Mouse (Mus musculus) E14TG2a.4 (cell line): ENCODE measurements around the gene Cabcoco1.

Experiments used
- H3K27me3 ChIP-seq: 2 replicates; pipeline ENCODE4 v1.6.1; 2014; ENCODE audit warnings: low read length, control low read depth; ENCODE audit not compliant: insufficient read depth
- H3K36me3 ChIP-seq: 2 replicates; pipeline ENCODE4 v1.6.1; 2014; ENCODE audit warnings: low read length, control low read depth; ENCODE audit not compliant: insufficient read depth
- H3K4me1 ChIP-seq: replicated peaks from 2 replicates; pipeline ENCODE4 v1.6.1; 2014; ENCODE audit warnings: low read depth, low read length, control low read depth
- H3K4me3 ChIP-seq: replicated peaks from 2 replicates; pipeline ENCODE4 v1.5.1; 2014; ENCODE audit warnings: mild to moderate bottlenecking, low read length
- H3K9me3 ChIP-seq: 2 replicates; pipeline ENCODE4 v1.6.1; 2014; ENCODE audit warnings: low read length, control low read depth
- CTCF ChIP-seq: conservative IDR thresholded peaks from 2 replicates; pipeline ENCODE4 v1.5.1; 2014; ENCODE audit warnings: low read length
- NANOG ChIP-seq: IDR thresholded peaks from 2 replicates; pipeline ENCODE4 v1.6.1; 2014; ENCODE audit warnings: borderline replicate concordance, low read length, mixed read lengths
- POU5F1 ChIP-seq: IDR thresholded peaks from 2 replicates; pipeline ENCODE4 v1.6.1; 2014; ENCODE audit warnings: low read length, borderline replicate concordance

Gene Cabcoco1

DNA sequence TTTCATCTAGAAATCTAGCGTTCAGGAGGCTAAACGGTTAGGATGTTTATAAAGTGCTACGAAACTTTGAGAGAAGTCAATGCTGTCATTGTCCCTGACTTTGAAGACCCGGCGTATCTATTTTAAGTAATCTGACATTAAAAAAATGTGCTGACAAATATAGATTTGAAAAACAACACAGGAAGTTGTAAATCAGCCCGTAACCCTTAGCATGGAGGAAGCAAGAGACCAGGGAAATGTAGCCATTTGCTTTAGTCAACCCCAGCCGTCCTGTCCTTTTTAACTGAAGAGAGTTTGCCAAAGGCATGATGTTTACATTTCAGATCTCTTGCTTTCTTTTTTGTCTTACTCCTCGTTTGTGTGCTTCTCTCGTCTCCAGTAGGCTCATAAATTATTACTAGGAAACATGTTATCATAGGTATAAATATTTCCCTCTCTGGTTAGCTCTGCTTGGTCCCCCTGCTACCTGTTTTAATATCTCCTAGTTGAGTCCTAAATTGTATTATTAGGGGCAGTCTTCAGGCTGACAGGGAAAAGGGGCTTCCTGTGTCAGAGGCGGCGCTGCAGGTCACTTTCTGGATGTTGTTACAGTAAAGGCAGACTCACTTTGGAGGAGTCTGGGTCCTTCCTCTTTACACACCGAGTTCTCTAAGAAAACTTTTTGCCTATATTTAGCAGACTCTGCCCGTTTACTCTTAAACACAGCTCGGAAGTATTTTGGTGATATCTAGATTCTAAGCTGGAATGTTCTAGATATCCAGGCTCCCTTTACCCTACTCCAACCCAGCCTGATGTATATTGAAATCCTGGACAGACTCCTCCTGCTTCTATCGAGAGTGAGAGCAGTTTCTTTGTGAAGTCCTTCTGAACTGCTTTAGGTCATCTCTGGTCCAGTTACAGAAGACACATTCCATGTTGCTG is 95.6 kb downstream of the Cabcoco1 start:
- peaks cover 7% of the 10 kb centered on the region for H3K4me1 ChIP-seq

DNA sequence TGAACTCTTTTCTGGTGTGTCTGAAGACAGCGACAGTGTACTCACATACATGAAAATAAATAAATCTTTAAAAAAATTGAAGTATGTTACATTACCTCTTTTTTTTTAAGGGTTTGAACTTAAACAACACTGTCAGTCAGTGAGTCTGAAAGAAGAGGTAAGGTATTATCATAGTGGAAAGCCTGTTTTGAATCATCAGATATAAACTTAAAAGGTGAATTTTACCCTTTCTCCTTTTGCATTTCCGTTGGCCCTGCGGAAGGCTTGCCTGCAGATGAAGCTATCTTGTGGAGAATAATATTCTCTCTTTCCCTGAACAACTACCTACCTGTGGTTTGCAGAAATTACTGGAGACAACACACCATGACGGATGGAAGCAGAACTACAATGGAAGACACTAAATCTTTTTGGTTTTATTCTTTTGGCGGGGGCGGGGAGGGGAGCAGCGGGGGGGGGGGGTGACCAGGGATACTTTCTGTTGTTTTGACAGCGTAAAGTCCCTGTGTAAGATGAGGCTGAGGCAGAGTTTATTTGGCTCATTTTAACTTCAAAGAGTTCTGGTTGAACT is 96.4 kb downstream of the Cabcoco1 start:
- TF ChIP-seq CTCF (no peak), POU5F1 (no peak), NANOG (no peak)
- Histone ChIP-seq H3K4me3 (no peak overlapping the region), H3K9me3 (no peaks in the 10 kb centered on the region)

More for the DNA sequence above, 95.6 kb downstream of the Cabcoco1 start:
- no peak for TF ChIP-seq CTCF
- TF ChIP-seq NANOG: no peak
- no peak for TF ChIP-seq POU5F1
- no peaks in the 10 kb centered on the region for H3K27me3 ChIP-seq
- no peaks in the 10 kb centered on the region for H3K36me3 ChIP-seq
- no peaks in the 10 kb centered on the region for H3K9me3 ChIP-seq
- no peak overlapping the region for H3K4me3 ChIP-seq

DNA sequence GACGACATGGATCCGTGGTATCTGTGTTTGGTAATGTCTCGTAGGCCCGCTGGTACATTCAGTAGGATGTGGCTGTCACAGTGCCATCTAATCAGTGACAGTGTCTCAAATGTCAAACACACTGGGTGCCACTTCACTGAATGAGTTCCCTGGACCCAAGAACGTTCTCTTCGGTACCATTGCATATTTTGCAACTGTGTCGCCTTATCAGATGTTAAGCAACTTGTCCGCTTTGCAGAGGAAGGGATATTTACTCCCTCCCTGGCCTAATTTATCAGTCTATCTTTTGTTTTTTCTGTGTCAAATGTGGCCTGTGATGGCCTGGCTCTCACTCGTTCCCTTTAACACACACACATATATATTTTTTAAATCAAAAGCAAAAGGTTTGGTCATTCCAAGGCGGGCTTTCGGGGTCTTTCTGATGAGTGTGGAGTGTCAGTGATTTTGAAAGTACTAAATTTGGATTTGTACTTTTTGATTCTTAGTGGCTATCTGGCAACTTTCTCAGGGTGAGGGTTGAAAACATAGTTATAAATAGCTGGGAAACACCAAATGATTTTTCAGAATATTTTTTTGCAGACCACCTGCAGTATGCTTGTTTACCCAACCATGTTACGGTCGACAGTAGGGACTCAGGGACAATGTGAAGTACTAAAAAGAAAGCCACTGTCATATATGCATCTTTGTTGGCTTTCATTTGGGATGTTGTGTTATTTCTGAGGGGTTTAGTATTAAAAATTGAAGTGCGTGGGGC is 97.2 kb downstream of the Cabcoco1 start:
- no peak overlapping the region for H3K4me3 ChIP-seq
- no peak for TF ChIP-seq NANOG
- TF ChIP-seq POU5F1: no peak
- no peak for TF ChIP-seq CTCF
- no peaks in the 10 kb centered on the region for H3K36me3 ChIP-seq
- no peaks in the 10 kb centered on the region for H3K9me3 ChIP-seq
- H3K4me1 ChIP-seq: peaks cover 7% of the 10 kb centered on the region
- H3K27me3 ChIP-seq: no peaks in the 10 kb centered on the region

More for the DNA sequence above, 96.4 kb downstream of the Cabcoco1 start:
- Histone ChIP-seq H3K27me3 (no peaks in the 10 kb centered on the region), H3K4me1 (peaks cover 7% of the 10 kb centered on the region), H3K36me3 (no peaks in the 10 kb centered on the region)

DNA sequence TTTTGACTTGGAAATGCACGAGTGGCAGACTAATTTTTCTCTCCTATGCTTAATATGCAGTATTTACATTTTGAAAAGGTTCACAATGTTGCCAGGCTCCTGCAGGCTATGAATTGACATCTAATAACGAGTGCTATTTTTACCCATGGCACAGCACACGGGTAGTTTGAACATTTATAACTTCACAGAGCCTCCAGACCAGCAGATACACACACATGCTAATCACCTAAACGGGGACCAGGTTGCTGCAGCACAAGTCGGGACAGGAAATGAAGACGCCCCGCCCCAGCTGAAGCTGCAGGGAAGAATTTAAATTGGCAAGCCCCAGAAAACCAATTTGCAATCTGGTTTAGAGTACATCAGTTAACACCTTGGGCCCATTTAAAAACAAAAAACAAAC is 98.6 kb downstream of the Cabcoco1 start:
- peaks cover 7% of the 10 kb centered on the region for H3K4me1 ChIP-seq
- TF ChIP-seq CTCF (no peak), NANOG (no peak), POU5F1 (no peak)
- H3K36me3 ChIP-seq: no peaks in the 10 kb centered on the region
- no peaks in the 10 kb centered on the region for H3K27me3 ChIP-seq
- no peaks in the 10 kb centered on the region for H3K9me3 ChIP-seq
- H3K4me3 ChIP-seq: no peak overlapping the region

DNA sequence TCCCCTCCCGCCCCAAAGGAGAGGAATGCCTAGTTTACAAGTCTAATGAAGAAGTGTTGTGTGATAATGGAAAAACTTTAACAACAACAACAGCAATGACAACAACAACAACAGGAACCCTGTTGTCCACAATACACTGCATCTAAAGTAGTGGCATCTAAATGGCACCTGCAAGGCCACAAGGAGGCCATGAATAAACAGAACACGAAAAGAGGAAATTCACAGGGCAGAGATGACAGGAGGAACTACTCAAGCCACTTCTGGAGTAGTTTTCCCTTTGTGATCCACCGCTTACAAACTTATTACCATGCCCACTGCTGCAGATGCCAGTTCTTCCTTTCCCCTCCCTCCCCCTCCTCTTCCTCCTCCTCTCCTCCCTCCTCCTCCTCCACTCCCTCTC is 99.0 kb downstream of the Cabcoco1 start:
- Histone ChIP-seq H3K9me3 (no peaks in the 10 kb centered on the region), H3K27me3 (no peaks in the 10 kb centered on the region), H3K4me1 (peaks cover 7% of the 10 kb centered on the region), H3K36me3 (no peaks in the 10 kb centered on the region), H3K4me3 (no peak overlapping the region)
- TF ChIP-seq CTCF (no peak), NANOG (no peak), POU5F1 (no peak)

DNA sequence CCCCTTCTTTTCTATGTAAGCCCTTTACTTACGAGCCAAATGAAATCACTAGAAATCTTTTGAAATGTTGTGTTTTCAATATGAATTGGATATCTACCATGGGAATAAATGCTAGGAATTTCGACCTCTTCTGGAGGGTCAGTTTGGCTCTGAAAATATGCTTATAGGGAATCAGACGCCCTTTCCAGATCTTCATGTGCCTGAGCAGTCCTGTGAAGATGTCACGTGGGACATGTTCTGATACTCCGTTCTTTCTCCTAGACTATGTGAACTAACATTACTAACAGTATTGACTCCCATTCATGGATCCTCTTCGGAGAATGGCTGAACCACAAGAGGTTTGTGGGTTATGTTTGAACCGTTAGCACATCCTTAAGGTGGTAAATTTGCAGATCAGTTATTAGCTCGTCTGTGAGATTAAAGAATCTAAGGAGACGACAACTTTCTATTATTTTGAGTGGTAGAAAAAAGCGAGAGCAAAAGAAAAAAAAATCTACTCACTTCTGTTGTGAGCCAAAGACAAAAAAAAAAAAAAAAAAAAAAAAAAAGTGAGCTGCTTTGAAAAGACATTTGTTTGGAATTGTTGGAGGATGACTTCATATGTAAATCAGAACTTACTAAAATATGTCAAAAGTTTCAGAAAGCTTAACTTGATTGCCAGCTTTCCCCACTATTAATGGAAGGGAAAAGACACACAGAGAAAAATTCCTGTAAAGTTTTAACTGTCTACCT is 99.6 kb downstream of the Cabcoco1 start:
- TF ChIP-seq CTCF: no peak
- TF ChIP-seq POU5F1: no peak
- no peak for TF ChIP-seq NANOG
- Histone ChIP-seq H3K36me3 (no peaks in the 10 kb centered on the region), H3K4me3 (no peak overlapping the region), H3K9me3 (no peaks in the 10 kb centered on the region), H3K4me1 (peaks cover 7% of the 10 kb centered on the region), H3K27me3 (no peaks in the 10 kb centered on the region)

DNA sequence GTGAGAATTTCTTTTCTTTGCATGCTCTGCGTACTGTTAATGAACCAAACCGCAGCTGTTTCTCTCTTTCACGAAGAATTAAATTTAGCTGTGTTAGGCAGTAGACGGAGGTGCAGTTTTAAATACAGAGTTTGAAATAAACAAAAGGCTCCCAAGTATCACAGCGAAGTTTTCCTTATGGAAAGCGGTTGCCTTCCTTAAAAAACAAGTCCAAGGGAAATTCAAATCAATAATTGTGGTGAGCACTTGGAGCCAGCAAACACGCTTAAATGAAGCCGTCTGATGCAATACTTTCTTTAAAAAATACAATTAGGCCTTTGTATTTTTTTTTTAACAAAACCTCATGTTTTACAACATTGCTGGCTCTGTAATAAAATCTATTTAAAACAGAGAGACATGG is 101.2 kb downstream of the Cabcoco1 start:
- no peak for TF ChIP-seq CTCF
- no peak for TF ChIP-seq POU5F1
- TF ChIP-seq NANOG: no peak
- no peak overlapping the region for H3K4me3 ChIP-seq
- H3K9me3 ChIP-seq: no peaks in the 10 kb centered on the region
- H3K27me3 ChIP-seq: no peaks in the 10 kb centered on the region
- no peaks in the 10 kb centered on the region for H3K36me3 ChIP-seq
- peaks cover 7% of the 10 kb centered on the region for H3K4me1 ChIP-seq

DNA sequence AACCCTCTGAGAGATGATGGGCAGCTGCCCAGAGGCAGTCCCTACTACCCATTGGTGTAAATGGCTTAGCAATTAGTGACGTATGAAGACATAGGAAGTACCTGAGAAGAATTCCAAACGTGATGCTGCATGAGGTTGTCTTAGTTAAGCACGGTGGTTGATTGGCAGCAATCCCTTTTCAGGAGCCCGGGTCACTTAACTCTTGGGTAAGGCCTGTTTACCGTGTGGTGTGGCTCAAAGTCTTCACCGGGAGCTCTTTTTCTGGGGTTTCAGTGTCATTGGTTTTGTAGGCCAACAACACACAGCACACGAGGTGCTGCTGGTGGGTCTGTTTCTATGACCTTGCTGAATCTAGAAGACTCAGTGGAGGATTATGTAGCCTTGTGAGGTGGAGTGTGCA is 105.9 kb downstream of the Cabcoco1 start:
- TF ChIP-seq NANOG (no peak), CTCF (no peak), POU5F1 (no peak)
- Histone ChIP-seq H3K4me1 (no peaks in the 10 kb centered on the region), H3K36me3 (no peaks in the 10 kb centered on the region), H3K27me3 (no peaks in the 10 kb centered on the region), H3K4me3 (no peak overlapping the region), H3K9me3 (no peaks in the 10 kb centered on the region)
